Comparison of ENCODE assay signal across 17 mouse cellular contexts in genomic region chr9:63611967-63612366, GRCm38 (mm10). TPM values are rescaled to one million over a fixed set of nuclear protein-coding genes. Genes with fewer than 3 reads are reported as not detected.
DNase-seq lines count a peak whose midpoint lies in the region; ATAC-seq and TF ChIP-seq lines count a peak whose summit lies in the region.
"Had no signal": no experiment of that assay in that cellular context is flagged by ENCODE, and none has a peak within 500 bp of the region (broad histone marks: within the 10 kb centered on the region; RNA-seq: fewer than 3 reads in every experiment).

No protein-coding gene starts in this region.

- H3K9me3 ChIP-seq in heart, embryonic 14.5 days (ENCODE audit: control insufficient read depth, low read length), result no peaks in the 10 kb centered on the region
- H3K9me3 ChIP-seq: liver, embryonic 13.5 days had no signal

- no peak for TF ChIP-seq POLR2A in lung, adult 2 months (IDR thresholded peaks at IDR 0.05; ENCODE audit: borderline replicate concordance, extremely low read depth, low read depth, low read length)

- no peak overlapping the region for H3K9ac ChIP-seq in heart, embryonic 14.5 days (ENCODE audit: low read length)
- H3K9ac ChIP-seq: hindbrain, embryonic 14.5 days had no signal

- 0 out of 2 replicates have a peak, but pooled peaks have one; percentile 22 for ATAC-seq in heart, embryonic 14.5 days (ENCODE audit: insufficient number of reproducible peaks, insufficient read depth, low FRiP score, low read depth)
- ATAC-seq in monocyte, adult 5-6 weeks (replicated peaks; ENCODE audit: insufficient number of reproducible peaks, low FRiP score, low TSS enrichment, poor library complexity, severe bottlenecking), result peak; percentile 55
- ATAC-seq: Patski had no signal

- 54% methylated on average over 5 of the region's 5 CpGs for WGBS in heart, embryonic 14.5 days
- WGBS in lung, adult 2 months, result 45% methylated on average over 5 of the region's 5 CpGs

- no peak overlapping the region for H3K4me3 ChIP-seq in heart, embryonic 14.5 days (ENCODE audit: control insufficient read depth in 1 of 2, insufficient read depth in 1 of 2, low read depth in 1 of 2, low read length in 2 of 2)
- H3K4me3 ChIP-seq in lung, adult 2 months (replicated peaks; ENCODE audit: extremely low read depth, low read depth, low read length), result no peak overlapping the region
- H3K4me3 ChIP-seq: erythroblast, embryonic 14.5 days; liver, embryonic 13.5 days had no signal

- no peak for TF ChIP-seq CTCF in lung, adult 2 months (IDR thresholded peaks at IDR 0.05; ENCODE audit: insufficient read depth, low read length)

- H3K36me3 ChIP-seq in heart, embryonic 14.5 days (ENCODE audit: control insufficient read depth, insufficient read depth, low read length), result peaks cover 4% of the 10 kb centered on the region

- H3K4me1 ChIP-seq in heart, embryonic 14.5 days (ENCODE audit: control insufficient read depth in 2 of 2, insufficient read depth in 2 of 2, low read length in 2 of 2), result peaks cover 17 to 41% of the 10 kb centered on the region in 2 experiments
- peaks cover 13% of the 10 kb centered on the region for H3K4me1 ChIP-seq in lung, adult 2 months (ENCODE audit: control insufficient read depth, insufficient read depth, low read length)

- intact Hi-C loops in heart, postnatal 25 days (cut with DNase I), result no loop called here

- H3K27me3 ChIP-seq in heart, embryonic 14.5 days (ENCODE audit: control insufficient read depth, insufficient read depth, low read length), result no peaks in the 10 kb centered on the region
- H3K27me3 ChIP-seq: liver, embryonic 13.5 days; Patski had no signal

- H3K4me2 ChIP-seq in heart, embryonic 14.5 days (ENCODE audit: low read length), result no peak overlapping the region
- H3K4me2 ChIP-seq: liver, embryonic 13.5 days had no signal

- no peak for DNase-seq in heart, postnatal 25 days (ENCODE audit: low spot score)
- DNase-seq in lung, postnatal 36 days, result peak; percentile 28
- no peak for DNase-seq in lung, adult 2 months
- peak; percentile 18 to 31 for DNase-seq in kidney, postnatal 4 days
- DNase-seq in frontal cortex, postnatal 14 days (ENCODE audit: low spot score in 2 of 2), result no peak
- DNase-seq in gastrocnemius, postnatal 25 days, result no peak
- DNase-seq: gastrocnemius, postnatal 10 days; layer of hippocampus, adult 9-11 months; liver, embryonic 13.5 days; right cerebral cortex, postnatal 4 days had no signal

- 0 out of 4 replicates have a peak overlapping the region, but pooled peaks of 1 of the 2 experiments have one; percentile 5 for H3K27ac ChIP-seq in heart, embryonic 14.5 days (replicated peaks in 1 of 2; ENCODE audit: control insufficient read depth in 1 of 2, insufficient read depth in 1 of 2, low read depth in 2 of 2, low read length in 2 of 2)
- H3K27ac ChIP-seq: hindbrain, embryonic 14.5 days; stomach, postnatal 0 days had no signal

RNA-seq across cellular contexts. Expression of gene Aagab, which starts 9.5 kb away (rescaled TPM):
- polyA plus RNA-seq in heart, embryonic 14.5 days (2014; fragmentation: Nextera tagmentation; extraction: Ambion mirVana), result 28.5 and 31.1 TPM in 2 replicates
- total RNA-seq in heart, postnatal 25 days (2021), result 10 to 100 TPM; 17.9 to 22.0 TPM
- 9.5 and 10.9 TPM in 2 replicates for polyA plus RNA-seq in lung, adult 2 months (2012; rRNA removed)
- 37.0 to 57.3 TPM (median 48.3 TPM) in 3 replicates for total RNA-seq in monocyte, adult 5-6 weeks (2017)
- 10 to 100 TPM; 10.1 to 12.4 TPM for total RNA-seq in gastrocnemius, postnatal 25 days (2021)

RNA-seq across cellular contexts. Expression of gene Iqch, which starts 9.7 kb away (rescaled TPM):
- polyA plus RNA-seq in heart, embryonic 14.5 days (2014; fragmentation: Nextera tagmentation; extraction: Ambion mirVana), result 0.08 TPM in 1 of 2 replicates, not detected in the other
- total RNA-seq in heart, postnatal 25 days (2021), result not detected
- polyA plus RNA-seq in lung, adult 2 months (2012; rRNA removed), result 0.07 and 0.11 TPM in 2 replicates
- not detected in 3 replicates for total RNA-seq in monocyte, adult 5-6 weeks (2017)
- not detected for total RNA-seq in gastrocnemius, postnatal 25 days (2021)
- total RNA-seq: adrenal gland, postnatal 36 days; gastrocnemius, postnatal 10 days had no signal
- polyA plus RNA-seq: erythroblast, embryonic 14.5 days; liver, embryonic 13.5 days; stomach, postnatal 0 days had no signal

Comparison
In these comparisons a context has a peak if more than half of its experiments do, and no peak if none do; other contexts are left out.
1. DNase-seq: peak in lung, postnatal 36 days (single experiment) and kidney, postnatal 4 days (2 of 2); none in heart, postnatal 25 days (single experiment), lung, adult 2 months (single experiment), frontal cortex, postnatal 14 days (0 of 2) and gastrocnemius, postnatal 25 days (single experiment).